Mouse (Mus musculus): ENCODE results near the gene Erlin1. TPM values are rescaled to one million over a fixed set of nuclear protein-coding genes. Genes with fewer than 3 reads are reported as not detected.

Erlin1 gene
- polyA plus RNA-seq, 1 experiment: 14.8 TPM

GRCm38 (mm10) chr19:44008784-44009183 is 60.8 kb downstream of the Erlin1 start:
- Histone ChIP-seq H3K79me2 (ENCODE audit: control insufficient read depth, insufficient read depth) (no peaks in the 10 kb centered on the region), H3K79me3 (ENCODE audit: low read depth) (no peaks in the 10 kb centered on the region), H3K4me3 (ENCODE audit: insufficient read depth, poor library complexity, severe bottlenecking) (no peak overlapping the region), H3ac (ENCODE audit: control insufficient read depth, insufficient read length, low read depth) (no peak overlapping the region), H3K36me3 (ENCODE audit: control insufficient read depth, insufficient read depth) (no peaks in the 10 kb centered on the region), H3K27me3 (ENCODE audit: control insufficient read depth, insufficient read depth, insufficient read length) (no peaks in the 10 kb centered on the region)
- peak; percentile 27 for TF ChIP-seq CEBPB (IDR thresholded peaks at IDR 0.05; ENCODE audit: low read depth)
- no peak for TF ChIP-seq USF1 (IDR thresholded peaks at IDR 0.05; ENCODE audit: low read depth)

DNA sequence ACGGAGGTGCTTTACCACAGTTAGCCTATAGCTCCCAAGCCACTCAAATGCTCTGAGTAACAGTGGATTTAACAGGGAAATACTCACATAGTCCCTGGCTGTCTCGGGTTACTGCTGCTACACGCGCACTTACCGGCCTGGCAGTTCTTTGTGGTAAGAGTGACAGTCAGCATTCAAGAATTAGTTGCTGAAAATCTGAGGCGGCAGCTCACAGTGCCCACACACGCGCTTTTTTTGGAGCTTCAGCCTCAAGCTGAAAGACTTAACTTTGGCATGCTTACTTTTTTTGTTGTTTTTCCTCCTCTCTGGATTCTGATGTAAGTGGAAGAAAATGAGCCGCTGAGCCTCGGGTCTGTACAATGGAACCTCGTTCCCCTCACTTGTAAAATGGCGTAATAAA is 62.4 kb downstream of the Erlin1 start:
- no peak overlapping the region for H3ac ChIP-seq (ENCODE audit: control insufficient read depth, insufficient read length, low read depth)
- no peaks in the 10 kb centered on the region for H3K79me3 ChIP-seq (ENCODE audit: low read depth)
- H3K79me2 ChIP-seq (ENCODE audit: control insufficient read depth, insufficient read depth): no peaks in the 10 kb centered on the region
- H3K27me3 ChIP-seq (ENCODE audit: control insufficient read depth, insufficient read depth, insufficient read length): no peaks in the 10 kb centered on the region
- H3K4me3 ChIP-seq (ENCODE audit: insufficient read depth, poor library complexity, severe bottlenecking): no peak overlapping the region
- TF ChIP-seq MAX (IDR thresholded peaks at IDR 0.05) (no peak), USF1 (IDR thresholded peaks at IDR 0.05; ENCODE audit: low read depth) (no peak), CTCF (IDR thresholded peaks at IDR 0.05; ENCODE audit: control insufficient read depth, insufficient read depth, insufficient read length) (no peak), MYOG (IDR thresholded peaks at IDR 0.05; ENCODE audit: control insufficient read depth, extremely low read depth, insufficient read length) (no peak), CEBPB (IDR thresholded peaks at IDR 0.05; ENCODE audit: low read depth) (no peak), FOSL1 (IDR thresholded peaks at IDR 0.05; ENCODE audit: insufficient read depth, low read length, poor library complexity, severe bottlenecking) (no peak), MYOD1 (IDR thresholded peaks at IDR 0.05; ENCODE audit: control insufficient read depth, insufficient read length, low read depth) (no peak)
- no peaks in the 10 kb centered on the region for H3K36me3 ChIP-seq (ENCODE audit: control insufficient read depth, insufficient read depth)

DNA sequence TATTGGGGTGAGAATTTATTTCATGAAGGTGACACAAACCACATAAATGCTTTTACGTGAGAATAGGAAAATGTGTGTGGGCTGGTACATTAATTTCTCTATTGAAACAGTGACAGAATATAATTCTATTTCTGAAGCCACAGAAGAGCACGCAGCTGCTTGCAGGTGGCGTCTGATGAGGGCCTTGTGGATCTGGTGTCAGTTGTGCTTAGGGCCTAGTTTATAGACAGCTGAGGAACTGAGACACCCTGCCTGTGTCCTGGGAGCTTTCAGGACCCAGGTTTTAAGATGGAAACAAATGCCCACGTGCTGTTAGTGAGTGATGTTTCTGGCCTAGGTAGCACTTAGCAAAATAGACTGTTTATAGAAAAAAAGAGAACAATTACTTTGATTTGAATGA is 64.6 kb downstream of the Erlin1 start:
- Histone ChIP-seq H3K4me3 (ENCODE audit: insufficient read depth, poor library complexity, severe bottlenecking) (no peak overlapping the region), H3K36me3 (ENCODE audit: control insufficient read depth, insufficient read depth) (no peaks in the 10 kb centered on the region), H3ac (ENCODE audit: control insufficient read depth, insufficient read length, low read depth) (no peak overlapping the region), H3K79me2 (ENCODE audit: control insufficient read depth, insufficient read depth) (no peaks in the 10 kb centered on the region), H3K27me3 (ENCODE audit: control insufficient read depth, insufficient read depth, insufficient read length) (no peaks in the 10 kb centered on the region), H3K79me3 (ENCODE audit: low read depth) (no peaks in the 10 kb centered on the region)
- no peak for TF ChIP-seq USF1 (IDR thresholded peaks at IDR 0.05; ENCODE audit: low read depth)
- TF ChIP-seq CEBPB (IDR thresholded peaks at IDR 0.05; ENCODE audit: low read depth): no peak
- no peak for TF ChIP-seq MYOG (IDR thresholded peaks at IDR 0.05; ENCODE audit: control insufficient read depth, extremely low read depth, insufficient read length)
- TF ChIP-seq MYOD1 (IDR thresholded peaks at IDR 0.05; ENCODE audit: control insufficient read depth, insufficient read length, low read depth): no peak

GRCm38 (mm10) chr19:44004261-44004660 is 65.3 kb downstream of the Erlin1 start:
- no peaks in the 10 kb centered on the region for H3K79me3 ChIP-seq (ENCODE audit: low read depth)
- H3K27me3 ChIP-seq (ENCODE audit: control insufficient read depth, insufficient read depth, insufficient read length): no peaks in the 10 kb centered on the region
- no peaks in the 10 kb centered on the region for H3K36me3 ChIP-seq (ENCODE audit: control insufficient read depth, insufficient read depth)
- TF ChIP-seq CTCF (IDR thresholded peaks at IDR 0.05; ENCODE audit: control insufficient read depth, insufficient read depth, insufficient read length) (no peak), MYOD1 (IDR thresholded peaks at IDR 0.05; ENCODE audit: control insufficient read depth, insufficient read length, low read depth) (no peak), FOSL1 (IDR thresholded peaks at IDR 0.05; ENCODE audit: insufficient read depth, low read length, poor library complexity, severe bottlenecking) (no peak), USF1 (IDR thresholded peaks at IDR 0.05; ENCODE audit: low read depth) (no peak), CEBPB (IDR thresholded peaks at IDR 0.05; ENCODE audit: low read depth) (no peak), MAX (IDR thresholded peaks at IDR 0.05) (no peak), MYOG (IDR thresholded peaks at IDR 0.05; ENCODE audit: control insufficient read depth, extremely low read depth, insufficient read length) (no peak)
- H3K79me2 ChIP-seq (ENCODE audit: control insufficient read depth, insufficient read depth): no peaks in the 10 kb centered on the region
- H3ac ChIP-seq (ENCODE audit: control insufficient read depth, insufficient read length, low read depth): no peak overlapping the region
- H3K4me3 ChIP-seq (ENCODE audit: insufficient read depth, poor library complexity, severe bottlenecking): no peak overlapping the region

- H3K4me3 ChIP-seq (ENCODE audit: insufficient read depth, poor library complexity, severe bottlenecking): no peak overlapping the region
- H3K36me3 ChIP-seq (ENCODE audit: control insufficient read depth, insufficient read depth): no peaks in the 10 kb centered on the region
- H3K79me2 ChIP-seq (ENCODE audit: control insufficient read depth, insufficient read depth): no peaks in the 10 kb centered on the region
- no peaks in the 10 kb centered on the region for H3K79me3 ChIP-seq (ENCODE audit: low read depth)
- TF ChIP-seq MYOG (IDR thresholded peaks at IDR 0.05; ENCODE audit: control insufficient read depth, extremely low read depth, insufficient read length) (no peak), CTCF (IDR thresholded peaks at IDR 0.05; ENCODE audit: control insufficient read depth, insufficient read depth, insufficient read length) (no peak), MAX (IDR thresholded peaks at IDR 0.05) (no peak), MYOD1 (IDR thresholded peaks at IDR 0.05; ENCODE audit: control insufficient read depth, insufficient read length, low read depth) (no peak), USF1 (IDR thresholded peaks at IDR 0.05; ENCODE audit: low read depth) (no peak), FOSL1 (IDR thresholded peaks at IDR 0.05; ENCODE audit: insufficient read depth, low read length, poor library complexity, severe bottlenecking) (no peak), CEBPB (IDR thresholded peaks at IDR 0.05; ENCODE audit: low read depth) (no peak)
- no peak overlapping the region for H3ac ChIP-seq (ENCODE audit: control insufficient read depth, insufficient read length, low read depth)
- H3K27me3 ChIP-seq (ENCODE audit: control insufficient read depth, insufficient read depth, insufficient read length): no peaks in the 10 kb centered on the region
These were observed 68.9 kb downstream of the Erlin1 start for GRCm38 (mm10) chr19:44000720-44001119.

DNA sequence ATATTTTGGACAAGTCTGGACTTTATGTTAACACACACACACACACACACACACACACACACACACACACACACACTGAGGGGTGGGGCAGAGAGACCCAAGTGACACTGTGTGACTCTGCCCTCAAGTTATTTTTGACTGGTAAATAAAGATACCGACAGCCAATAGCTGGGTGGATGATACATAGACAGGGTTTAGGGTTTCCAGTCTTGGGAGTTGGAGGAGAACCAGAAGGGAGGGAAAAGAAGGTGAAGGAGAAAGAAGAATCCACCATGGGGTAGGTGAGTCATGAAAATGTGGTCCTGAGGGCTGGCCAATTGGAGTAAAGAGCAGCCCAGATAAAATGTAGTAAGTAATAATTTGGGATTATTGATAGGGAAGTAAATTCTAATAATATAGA is 69.5 kb downstream of the Erlin1 start:
- TF ChIP-seq FOSL1 (IDR thresholded peaks at IDR 0.05; ENCODE audit: insufficient read depth, low read length, poor library complexity, severe bottlenecking): no peak
- no peak for TF ChIP-seq MYOD1 (IDR thresholded peaks at IDR 0.05; ENCODE audit: control insufficient read depth, insufficient read length, low read depth)
- TF ChIP-seq CEBPB (IDR thresholded peaks at IDR 0.05; ENCODE audit: low read depth): no peak
- no peak for TF ChIP-seq MAX (IDR thresholded peaks at IDR 0.05)
- TF ChIP-seq MYOG (IDR thresholded peaks at IDR 0.05; ENCODE audit: control insufficient read depth, extremely low read depth, insufficient read length): no peak
- no peak for TF ChIP-seq USF1 (IDR thresholded peaks at IDR 0.05; ENCODE audit: low read depth)
- TF ChIP-seq CTCF (IDR thresholded peaks at IDR 0.05; ENCODE audit: control insufficient read depth, insufficient read depth, insufficient read length): no peak
- Histone ChIP-seq H3K79me2 (ENCODE audit: control insufficient read depth, insufficient read depth) (no peaks in the 10 kb centered on the region), H3K4me3 (ENCODE audit: insufficient read depth, poor library complexity, severe bottlenecking) (no peak overlapping the region), H3K36me3 (ENCODE audit: control insufficient read depth, insufficient read depth) (no peaks in the 10 kb centered on the region), H3K27me3 (ENCODE audit: control insufficient read depth, insufficient read depth, insufficient read length) (no peaks in the 10 kb centered on the region), H3K79me3 (ENCODE audit: low read depth) (no peaks in the 10 kb centered on the region), H3ac (ENCODE audit: control insufficient read depth, insufficient read length, low read depth) (no peak overlapping the region)
